Mouse (Mus musculus) frontal cortex, adult (tissue): Measurements from ENCODE around the gene Zmiz1.

Source experiments
- ATAC-seq: cut with Nextera tagmentation; 2 replicates; pipeline ENCODE4 v1.9.2; 2017; ENCODE audit warnings: mild to moderate bottlenecking, moderate library complexity, mixed read lengths; ENCODE audit not compliant: low TSS enrichment

Gene Zmiz1

DNA sequence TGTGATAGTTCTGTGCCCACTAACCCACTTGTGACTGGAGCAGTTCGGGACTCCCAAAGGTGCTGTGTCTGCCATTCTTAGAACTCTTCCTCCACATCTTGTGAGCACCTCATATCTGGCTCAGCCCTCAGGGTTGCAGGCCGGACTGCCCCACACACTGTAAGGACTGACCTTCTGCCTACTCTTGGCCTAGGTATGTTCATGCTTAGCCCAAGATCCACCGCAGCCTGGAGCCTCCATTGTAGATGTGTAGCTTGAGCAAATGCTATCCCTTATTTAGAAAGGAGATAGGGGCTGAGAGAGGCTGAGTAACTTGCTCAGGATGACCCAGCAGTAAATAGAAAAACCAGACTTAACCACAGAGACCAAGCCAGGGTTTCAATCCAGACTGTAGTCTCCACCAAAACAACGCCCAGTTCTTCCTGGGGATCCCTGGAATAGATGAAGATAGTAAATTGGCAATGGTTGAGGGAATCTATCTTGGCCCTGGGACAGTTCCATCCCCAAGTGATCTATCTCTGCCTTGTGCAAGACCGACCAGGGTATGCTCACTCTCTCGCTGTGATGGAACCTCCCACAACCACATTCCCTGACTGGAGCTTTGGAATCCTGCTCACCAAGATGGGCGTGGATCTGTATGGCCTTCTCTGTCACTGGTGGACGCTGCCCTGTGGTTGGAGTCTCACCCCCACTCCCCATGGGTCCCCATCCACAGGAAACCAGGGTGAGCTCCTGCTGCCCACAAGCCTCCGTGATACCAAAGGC is 74.8 kb downstream of the Zmiz1 start:
- no peak for ATAC-seq

- no peak for ATAC-seq
Measured at GRCm38 (mm10) chr14:25534396-25534769, 75.4 kb downstream of the Zmiz1 start.

- no peak for ATAC-seq
Measured at GRCm38 (mm10) chr14:25534918-25535582, 76.1 kb downstream of the Zmiz1 start.

GRCm38 (mm10) chr14:25535583-25535943 is 76.6 kb downstream of the Zmiz1 start:
- ATAC-seq = no peak

GRCm38 (mm10) chr14:25536476-25536875 is 77.5 kb downstream of the Zmiz1 start:
- no peak for ATAC-seq

GRCm38 (mm10) chr14:25537351-25537750 is 78.4 kb downstream of the Zmiz1 start:
- ATAC-seq = no peak

DNA sequence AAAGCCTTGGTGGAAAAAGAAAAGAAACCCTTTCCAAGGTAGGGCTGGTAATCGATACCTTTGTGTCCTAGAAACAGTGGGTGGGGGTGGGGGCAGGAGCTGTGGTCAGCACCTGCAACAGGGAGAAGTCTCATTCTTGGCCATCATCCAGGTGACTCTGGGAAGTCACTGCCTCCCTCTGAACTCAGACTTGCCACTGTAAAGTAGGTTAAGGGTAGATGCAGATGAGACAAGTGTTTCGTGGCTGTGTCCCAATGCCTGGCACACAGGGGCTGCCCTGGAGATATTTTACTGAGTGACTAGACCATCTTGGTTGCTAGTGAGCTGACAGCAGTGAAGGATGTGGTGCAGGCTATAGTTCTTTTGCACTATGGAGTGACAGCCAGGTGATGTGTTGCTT is 79.5 kb downstream of the Zmiz1 start:
- no peak for ATAC-seq

DNA sequence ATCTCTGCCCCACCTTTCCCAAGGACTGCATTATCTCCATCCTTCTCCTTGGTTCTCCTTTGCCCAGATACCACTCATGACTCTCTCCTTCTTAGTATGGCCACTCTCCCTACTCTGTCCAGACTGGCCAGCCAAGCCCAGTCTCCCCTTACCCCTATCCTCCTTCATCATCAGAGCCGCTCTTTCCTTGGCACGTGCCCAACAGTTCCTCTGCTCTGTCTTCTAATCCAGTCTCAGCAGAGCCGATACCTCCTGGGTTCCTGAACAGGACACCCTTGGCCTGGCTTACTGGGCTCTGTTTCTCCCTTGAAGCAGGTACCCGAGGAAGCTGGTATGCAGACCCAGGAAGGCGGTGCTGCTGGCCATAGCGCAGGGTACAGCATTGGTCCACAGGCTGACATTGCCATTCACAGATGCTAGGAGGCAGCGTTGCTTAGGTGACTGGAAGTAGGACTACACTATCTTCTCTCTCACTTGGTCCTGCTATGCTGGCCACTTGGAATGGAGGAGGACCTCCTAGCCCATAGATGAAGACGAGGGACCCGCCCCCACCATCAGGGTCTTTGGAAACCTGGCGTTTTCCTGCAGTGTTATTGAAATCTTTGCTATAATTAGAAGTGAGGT is 80.6 kb downstream of the Zmiz1 start:
- no peak for ATAC-seq

- ATAC-seq = no peak
Measured at GRCm38 (mm10) chr14:25540172-25540571, 81.2 kb downstream of the Zmiz1 start.

DNA sequence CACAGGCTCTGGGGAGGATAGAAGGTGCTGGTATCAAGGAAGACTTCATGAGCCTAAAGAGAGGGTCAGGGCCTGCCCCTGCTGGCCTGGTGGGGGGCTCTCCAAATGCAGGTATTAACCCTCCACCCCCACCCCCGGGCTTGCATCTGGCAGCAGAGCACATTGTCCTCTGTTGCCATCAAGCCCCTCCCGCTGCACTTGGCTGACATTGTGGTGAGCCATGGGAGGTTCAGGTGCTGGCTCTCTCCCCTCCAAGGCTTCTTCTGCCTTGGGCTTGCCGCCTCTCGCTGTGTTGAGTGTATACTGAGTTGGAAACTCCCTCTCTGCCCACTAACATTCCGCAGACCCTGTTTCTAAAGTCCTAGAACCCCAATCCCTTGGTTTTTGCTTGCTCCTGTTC is 82.2 kb downstream of the Zmiz1 start:
- no peak for ATAC-seq

- ATAC-seq = no peak
Measured at GRCm38 (mm10) chr14:25543098-25543497, 84.1 kb downstream of the Zmiz1 start.

DNA sequence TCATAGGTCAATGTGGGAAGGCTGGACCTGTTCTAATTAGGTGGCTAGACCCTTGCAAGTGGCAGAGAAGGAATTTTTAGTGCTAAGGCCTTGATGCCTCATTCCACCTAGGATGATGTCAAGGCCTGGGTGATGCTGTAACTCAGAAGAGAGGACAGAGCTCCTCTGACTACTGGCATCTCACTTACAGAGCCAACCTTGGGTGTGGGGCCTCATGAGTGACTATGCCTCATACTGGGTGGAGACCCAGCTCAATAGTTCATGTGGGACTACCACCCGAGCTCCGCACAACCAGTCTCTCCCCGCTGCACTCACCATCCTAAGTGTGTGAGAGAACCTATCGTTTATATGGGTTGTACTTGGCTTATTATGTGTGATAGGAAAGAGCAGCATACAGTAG is 84.9 kb downstream of the Zmiz1 start:
- no peak for ATAC-seq

- no peak for ATAC-seq
Measured at GRCm38 (mm10) chr14:25546852-25547621, 88.1 kb downstream of the Zmiz1 start.

GRCm38 (mm10) chr14:25547882-25548281 is 88.9 kb downstream of the Zmiz1 start:
- no peak for ATAC-seq

DNA sequence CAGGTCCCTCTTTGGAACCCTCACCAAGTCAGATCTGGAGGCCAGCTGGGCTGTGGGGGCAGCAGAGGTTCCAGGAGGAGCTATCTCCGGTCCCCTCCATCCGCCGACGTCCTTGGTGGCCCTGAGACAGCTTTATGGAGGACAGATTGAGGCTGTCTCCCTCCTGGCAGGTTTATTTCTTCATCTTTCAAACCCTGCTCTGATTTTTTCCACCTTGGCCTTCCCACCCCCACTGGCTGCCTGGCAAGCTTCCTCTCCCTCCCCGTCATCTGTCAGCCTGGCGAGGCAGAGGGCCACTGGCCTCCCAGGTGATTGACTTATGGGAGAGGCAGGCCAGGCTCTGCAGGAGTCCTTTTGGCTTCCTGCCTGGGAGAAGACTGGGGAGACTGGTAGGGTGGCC is 89.7 kb downstream of the Zmiz1 start:
- ATAC-seq = no peak

DNA sequence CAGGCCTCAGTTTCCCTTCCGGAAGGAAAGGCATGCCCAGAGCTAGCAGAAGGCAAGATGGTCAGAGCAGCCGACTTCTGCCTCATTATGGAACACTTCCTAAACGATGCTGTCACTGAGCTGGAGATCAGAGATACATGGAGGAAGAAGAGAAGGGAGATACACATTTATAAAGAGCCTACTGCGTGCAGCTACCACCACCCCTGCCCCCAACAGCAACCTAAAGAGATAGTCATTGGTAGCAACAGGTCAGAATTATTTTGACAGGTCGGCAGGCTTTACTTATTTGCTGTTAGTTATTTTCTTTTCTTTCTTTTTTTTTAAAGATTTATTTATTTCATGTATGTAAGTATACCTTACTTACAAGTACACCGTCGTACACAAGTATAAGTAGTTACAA is 90.1 kb downstream of the Zmiz1 start:
- no peak for ATAC-seq

DNA sequence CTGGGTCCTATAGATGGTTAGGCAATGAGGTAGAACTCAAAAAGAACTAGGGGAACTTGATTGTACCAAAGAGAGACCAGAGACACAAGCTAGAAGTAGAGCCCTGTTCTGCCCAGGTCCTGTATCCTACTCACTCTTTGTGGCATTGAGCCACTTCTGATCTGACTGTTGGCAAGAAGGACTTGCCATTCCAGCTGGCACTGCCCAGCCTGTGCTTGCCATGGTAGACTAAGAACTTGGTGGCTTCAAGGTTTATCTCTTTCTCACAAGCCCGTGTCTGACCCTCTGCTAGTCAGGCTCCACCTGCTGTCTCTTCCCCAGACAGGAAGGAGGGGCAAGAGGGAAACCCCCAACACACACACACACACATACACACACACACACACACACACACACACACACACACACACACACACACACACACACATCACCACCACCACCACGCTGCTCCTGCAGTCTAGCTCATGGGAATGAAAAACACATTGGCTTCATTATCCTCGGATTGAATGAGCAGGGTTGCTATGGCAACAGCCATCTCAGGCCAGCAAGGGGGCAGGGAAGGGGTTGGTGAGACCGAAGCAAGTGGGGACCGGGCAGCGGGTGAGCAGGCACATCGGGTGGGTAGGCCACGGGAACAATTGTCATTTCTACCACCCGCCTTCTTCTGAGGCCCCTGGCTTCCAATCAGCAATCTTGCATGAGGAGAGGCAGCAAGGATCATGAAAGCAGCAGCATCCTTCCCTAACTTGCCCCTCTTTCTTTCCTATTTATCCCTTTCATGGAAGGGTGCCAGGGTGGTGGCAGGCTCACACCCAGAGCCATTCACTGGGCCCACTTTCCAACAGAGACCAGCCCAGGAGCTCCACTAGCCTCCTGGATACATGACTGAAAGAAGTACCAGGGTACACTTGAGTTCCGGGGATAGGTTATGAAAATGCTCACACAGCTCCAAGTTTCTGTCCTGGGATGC is 91.2 kb downstream of the Zmiz1 start:
- ATAC-seq = peak; percentile 53; the same call in 1 of the 2 replicates

DNA sequence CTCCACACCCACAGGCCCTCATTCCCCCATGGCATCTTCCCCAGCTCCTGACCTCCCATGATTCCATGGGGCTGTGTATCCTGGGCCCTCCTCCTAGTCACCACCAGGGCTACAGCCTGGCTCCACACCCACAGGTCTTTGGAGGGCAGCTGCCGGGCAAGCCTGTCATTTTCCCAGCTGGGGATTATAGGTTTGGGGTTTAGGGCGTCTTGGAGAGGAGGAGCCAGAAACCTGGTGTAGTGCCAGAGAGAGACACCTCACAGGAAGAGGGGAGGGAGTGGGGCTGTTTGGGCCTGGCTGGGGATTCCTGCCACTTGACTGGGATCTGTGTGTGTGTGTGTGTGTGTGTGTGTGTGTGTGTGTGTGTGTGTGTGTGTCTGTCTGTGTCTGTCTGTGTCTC is 92.7 kb downstream of the Zmiz1 start:
- no peak for ATAC-seq

DNA sequence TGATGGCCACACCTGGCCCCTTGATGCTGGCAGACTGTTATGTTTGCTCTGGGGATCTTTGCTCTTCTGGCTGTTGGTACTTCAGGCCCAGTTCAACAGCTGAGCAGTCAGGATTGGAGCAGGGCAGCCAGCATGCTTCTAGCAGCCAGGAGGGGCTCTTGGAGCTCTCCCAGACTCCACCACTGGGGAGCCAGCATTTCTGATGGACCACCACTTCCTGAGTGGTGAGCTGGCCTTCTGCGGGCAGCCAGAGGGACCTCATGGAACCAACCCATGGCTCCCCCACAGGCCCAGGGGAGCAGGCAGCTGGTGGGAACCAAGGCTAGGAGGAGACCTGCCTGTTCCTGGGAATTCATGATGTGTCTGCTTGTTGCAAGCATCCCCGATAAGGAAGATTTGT is 94.4 kb downstream of the Zmiz1 start:
- no peak for ATAC-seq

- ATAC-seq = no peak
Measured at GRCm38 (mm10) chr14:25554781-25555180, 95.8 kb downstream of the Zmiz1 start.

DNA sequence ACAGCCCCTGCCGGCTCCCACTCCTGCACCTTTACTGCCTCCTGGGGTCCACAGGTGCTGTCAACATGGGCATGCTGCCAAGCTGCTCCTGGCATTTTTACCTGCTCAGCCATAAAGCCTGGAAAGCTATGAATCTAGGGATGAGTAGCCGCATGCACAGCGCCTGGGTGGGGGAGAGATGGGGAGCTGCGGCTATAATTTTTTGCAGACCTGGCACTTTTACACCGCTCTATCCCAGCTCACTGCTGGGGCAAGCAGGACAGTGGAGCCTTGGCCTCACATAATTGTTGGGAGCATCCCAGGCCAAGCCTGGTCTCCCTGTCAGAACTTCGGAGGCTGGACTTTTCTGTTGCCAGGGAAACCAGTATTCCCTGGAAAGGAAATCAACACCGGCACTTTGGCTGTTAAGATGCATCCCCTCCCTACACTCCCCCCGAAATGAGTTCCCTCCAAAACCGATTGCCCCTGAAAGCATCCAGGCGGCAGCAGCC is 96.4 kb downstream of the Zmiz1 start:
- ATAC-seq = no peak
